Mouse (Mus musculus) limb, embryonic 10.5 days (tissue): ENCODE data around the gene Hist2h2be. TPM values are rescaled to one million over a fixed set of nuclear protein-coding genes. Genes with fewer than 3 reads are reported as not detected.
A peak's percentile ranks its signal among the peaks of the same experiment; 100 is the strongest.
"Not testable (repeated sequence)": the region's sequence is repeated elsewhere in the genome, so short reads cannot be mapped to it uniquely, and the experiment has no call there.

Source experiments
- DNase-seq: peaks from one replicate; pipeline ENCODE4 v3.0.0-alpha.2; 2017; ENCODE audit warnings: low spot score
- H3K27ac ChIP-seq: fragments of 300-500 bp; sonication (generic); 2 replicates; pipeline ENCODE4 v1.5.1; 2016; ENCODE audit warnings: mild to moderate bottlenecking
- H3K27me3 ChIP-seq: fragments of 300-500 bp; sonication (generic); 2 replicates; pipeline ENCODE4 v1.6.1; 2016; ENCODE audit warnings: low read depth, mild to moderate bottlenecking; ENCODE audit not compliant: poor library complexity, severe bottlenecking
- H3K36me3 ChIP-seq: fragments of 300-500 bp; sonication (generic); 2 replicates; pipeline ENCODE4 v1.6.1; 2016; ENCODE audit warnings: mild to moderate bottlenecking, moderate library complexity
- H3K4me1 ChIP-seq: fragments of 300-500 bp; sonication (generic); 2 replicates; pipeline ENCODE4 v1.6.1; 2016
- H3K4me3 ChIP-seq: fragments of 300-500 bp; sonication (generic); 2 replicates; pipeline ENCODE4 v1.5.1; 2016; ENCODE audit warnings: mild to moderate bottlenecking, moderate library complexity
- H3K9me3 ChIP-seq: fragments of 300-500 bp; sonication (generic); replicated peaks from 2 replicates; pipeline ENCODE4 v1.6.1; 2016; ENCODE audit warnings: mild to moderate bottlenecking
- WGBS: fragments of 180-500 bp; shearing (Covaris S2); methylation state at CpG from one replicate; pipeline ENCODE4 v1.1.7; 2016; 5-methylcytosine and 5-hydroxymethylcytosine counted together
- polyA plus RNA-seq: library from polyadenylated mRNA; unstranded; fragments of >200 nt; fragmentation: Nextera tagmentation; extraction: Ambion mirVana; gene quantifications from 2 replicates; pipeline ENCODE4 v1.2.1, GENCODE M21; 2016

The Hist2h2be gene
- 3.4 and 5.8 TPM in 2 replicates for polyA plus RNA-seq

- peak; percentile 80 for DNase-seq
- Histone ChIP-seq H3K27me3 (no peaks in the 10 kb centered on the region), H3K27ac (peak within 1 kb of the TSS; percentile 97), H3K4me3 (peak within 1 kb of the TSS; percentile 65), H3K9me3 (no peaks in the 10 kb centered on the region), H3K36me3 (no peaks in the 10 kb centered on the region), H3K4me1 (peaks cover 29% of the 10 kb centered on the region)
- under 1% methylated on average over 43 of the region's 43 CpGs for WGBS
Observed at GRCm38 (mm10) chr3:96220765-96221639, at the start of gene Hist2h2be, which contains the start of gene Hist2h2ac. Gene Hist2h2be, plus strand, starts transcription at chr3:96221119. Gene Hist2h2ac, minus strand, starts transcription at chr3:96220880.

DNA sequence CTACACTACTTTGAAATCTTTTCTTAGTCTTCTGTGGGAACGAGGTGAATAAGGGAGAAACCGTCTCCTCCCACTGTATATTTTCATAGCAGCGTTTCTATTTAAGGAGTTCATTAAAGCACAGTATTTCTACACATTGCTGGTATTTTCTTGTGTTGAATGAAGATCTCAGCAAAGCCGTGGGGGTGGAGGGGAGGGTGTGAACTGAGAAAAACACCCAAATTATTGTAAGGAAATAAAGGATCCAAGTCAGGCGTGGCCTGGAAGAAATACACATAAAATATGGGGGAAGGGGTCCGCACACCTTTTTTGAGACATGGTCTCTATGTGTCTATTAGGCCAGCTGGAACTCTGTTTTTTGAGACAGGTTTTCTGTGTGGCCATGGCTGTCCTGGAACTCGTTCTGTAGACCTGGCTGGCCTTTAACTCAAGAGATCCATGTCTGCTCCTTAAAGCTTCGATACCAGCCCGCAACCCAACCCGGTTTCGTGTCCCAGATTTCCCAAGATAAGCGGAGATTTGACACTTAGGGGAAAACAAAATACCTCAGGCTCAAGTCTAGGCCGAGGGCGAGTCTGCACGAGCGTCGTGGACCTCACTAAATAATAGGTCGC is 49.2 kb upstream of the Hist2h2be start:
- H3K4me1 ChIP-seq, result peaks cover 40% of the 10 kb centered on the region
- peak overlapping the region; percentile 95 for H3K4me3 ChIP-seq
- DNase-seq, result no peak
- H3K9me3 ChIP-seq, result no peaks in the 10 kb centered on the region
- WGBS, result 24% methylated on average over 18 of the region's 18 CpGs
- H3K36me3 ChIP-seq, result peaks cover 67% of the 10 kb centered on the region
- peak overlapping the region; percentile 95 for H3K27ac ChIP-seq
- no peaks in the 10 kb centered on the region for H3K27me3 ChIP-seq

DNA sequence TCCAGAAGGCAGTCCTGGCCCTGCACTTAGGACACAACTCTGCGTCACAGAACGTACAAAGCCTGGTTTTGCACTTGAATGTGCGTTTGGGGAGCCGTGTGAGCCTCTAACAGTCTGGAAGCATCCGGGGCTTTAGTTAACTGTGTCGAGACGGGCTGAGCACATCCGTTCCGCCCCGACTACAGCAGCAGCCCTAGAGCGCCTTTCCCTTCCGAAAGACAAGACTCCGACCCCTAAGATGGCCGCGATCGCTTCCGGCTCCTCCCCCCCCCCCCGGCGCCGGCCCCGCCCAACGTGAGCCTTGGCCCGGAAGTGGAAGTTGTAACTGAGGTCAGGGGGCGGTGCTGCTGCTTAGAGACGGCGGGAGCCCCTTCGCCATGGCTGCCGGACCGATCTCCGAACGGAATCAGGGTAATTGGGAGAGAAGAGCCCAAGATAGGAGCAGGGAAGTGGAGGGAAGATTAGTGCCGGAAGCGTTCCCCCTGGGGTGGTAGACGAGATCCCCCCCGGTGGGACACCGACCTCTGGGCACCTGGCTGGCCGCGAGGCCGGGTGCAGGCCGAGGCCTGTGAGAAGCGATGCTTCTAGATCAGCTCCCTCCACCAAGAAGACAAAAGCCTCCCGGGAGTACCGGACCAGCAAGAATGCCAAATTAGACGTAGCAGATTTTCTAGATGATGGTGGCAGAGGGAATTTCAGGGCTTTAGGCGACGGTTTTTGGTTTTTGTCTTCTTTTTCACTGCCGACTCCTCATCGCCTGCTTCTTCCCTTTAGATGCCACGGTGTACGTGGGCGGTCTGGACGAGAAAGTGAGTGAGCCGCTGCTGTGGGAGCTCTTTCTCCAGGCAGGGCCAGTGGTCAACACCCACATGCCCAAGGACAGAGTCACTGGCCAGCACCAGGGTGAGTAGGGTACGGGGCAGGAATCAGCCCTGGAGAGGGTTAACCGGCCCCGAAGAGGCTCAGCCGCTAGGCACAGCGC is 48.4 kb upstream of the Hist2h2be start, which contains the start of gene Sf3b4:
Gene Sf3b4, plus strand, starts transcription at position 136 of the 982 bp plus-strand sequence.
- peak within 1 kb of the TSS; percentile 95 for H3K4me3 ChIP-seq
- under 1% methylated on average over 55 of the region's 58 CpGs for WGBS
- peaks cover 73% of the 10 kb centered on the region for H3K36me3 ChIP-seq
- no peaks in the 10 kb centered on the region for H3K9me3 ChIP-seq
- H3K27ac ChIP-seq, result peak within 1 kb of the TSS; percentile 95
- H3K27me3 ChIP-seq, result no peaks in the 10 kb centered on the region
- peak; percentile 98 for DNase-seq
- peaks cover 40% of the 10 kb centered on the region for H3K4me1 ChIP-seq

DNA sequence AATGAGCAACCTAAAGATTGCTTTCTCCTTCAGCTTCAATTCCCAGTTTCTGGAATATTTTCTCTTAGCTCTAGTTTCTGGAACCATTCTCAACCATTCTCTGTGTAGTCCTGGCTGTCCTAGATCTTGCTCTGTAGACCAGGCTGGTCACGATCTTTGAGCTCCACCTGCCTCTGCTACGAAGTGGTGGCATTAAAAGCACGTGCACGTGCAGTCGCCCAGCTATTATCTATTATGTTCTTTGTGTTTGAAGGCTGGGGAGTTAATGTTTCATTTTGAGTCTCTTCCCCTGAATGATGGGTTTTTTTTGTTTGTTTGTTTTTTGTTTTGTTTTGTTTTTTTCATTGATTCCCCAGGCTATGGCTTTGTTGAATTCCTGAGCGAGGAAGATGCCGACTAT is 47.7 kb upstream of the Hist2h2be start:
- no peak for DNase-seq
- peak overlapping the region; percentile 95 for H3K27ac ChIP-seq
- H3K4me1 ChIP-seq, result peaks cover 40% of the 10 kb centered on the region
- 48% methylated on average over 7 of the region's 7 CpGs for WGBS
- peaks cover 73% of the 10 kb centered on the region for H3K36me3 ChIP-seq
- no peaks in the 10 kb centered on the region for H3K27me3 ChIP-seq
- no peaks in the 10 kb centered on the region for H3K9me3 ChIP-seq
- H3K4me3 ChIP-seq, result peak overlapping the region; percentile 95

DNA sequence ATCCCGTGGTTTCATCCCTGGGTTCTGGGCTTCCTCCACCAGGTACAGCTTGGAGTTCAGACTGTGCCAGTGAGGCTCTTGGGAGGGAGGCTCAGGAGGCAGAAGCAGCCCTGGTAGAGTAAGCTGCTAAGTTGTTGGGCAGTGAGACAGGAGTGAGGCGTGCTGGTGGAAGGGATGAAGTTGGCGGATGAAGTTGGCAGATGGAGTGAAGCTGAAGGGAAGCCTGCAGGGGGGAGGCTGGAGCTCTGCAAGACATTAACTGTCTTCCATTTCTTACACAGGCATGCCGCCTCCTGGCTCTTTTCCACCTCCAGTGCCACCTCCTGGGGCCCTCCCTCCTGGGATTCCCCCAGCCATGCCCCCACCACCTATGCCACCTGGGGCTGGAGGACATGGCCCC is 46.9 kb upstream of the Hist2h2be start:
- H3K27ac ChIP-seq, H3K9me3 ChIP-seq, DNase-seq, H3K27me3 ChIP-seq: not testable (repeated sequence)
- peaks cover 40% of the 10 kb centered on the region for H3K4me1 ChIP-seq
- 85% methylated on average over 4 of the region's 4 CpGs for WGBS
- H3K36me3 ChIP-seq, result peaks cover 73% of the 10 kb centered on the region
- peak overlapping the region; percentile 31 for H3K4me3 ChIP-seq

GRCm38 (mm10) chr3:96175251-96175650 is 45.7 kb upstream of the Hist2h2be start:
- H3K4me3 ChIP-seq, result no peak overlapping the region
- peaks cover 33% of the 10 kb centered on the region for H3K4me1 ChIP-seq
- 94% methylated on average over 6 of the region's 6 CpGs for WGBS

GRCm38 (mm10) chr3:96178427-96178826 is 42.5 kb upstream of the Hist2h2be start:
- no peak overlapping the region for H3K4me3 ChIP-seq
- no peaks in the 10 kb centered on the region for H3K27me3 ChIP-seq
- H3K27ac ChIP-seq, result no peak overlapping the region
- peaks cover 56% of the 10 kb centered on the region for H3K36me3 ChIP-seq
- peaks cover 42% of the 10 kb centered on the region for H3K4me1 ChIP-seq
- H3K9me3 ChIP-seq, result no peaks in the 10 kb centered on the region
- DNase-seq, result no peak
- WGBS, result 88% methylated on average over 4 of the region's 4 CpGs

More at GRCm38 (mm10) chr3:96175251-96175650, 45.7 kb upstream of the Hist2h2be start:
- no peak for DNase-seq
- Histone ChIP-seq H3K27ac (no peak overlapping the region), H3K36me3 (peaks cover 64% of the 10 kb centered on the region), H3K9me3 (no peaks in the 10 kb centered on the region), H3K27me3 (no peaks in the 10 kb centered on the region)

GRCm38 (mm10) chr3:96178902-96179301 is 42.0 kb upstream of the Hist2h2be start:
- H3K4me1 ChIP-seq, result peaks cover 40% of the 10 kb centered on the region
- 82% methylated on average over 2 of the region's 2 CpGs for WGBS
- H3K36me3 ChIP-seq, result peaks cover 52% of the 10 kb centered on the region
- no peak for DNase-seq
- no peak overlapping the region for H3K27ac ChIP-seq
- no peaks in the 10 kb centered on the region for H3K27me3 ChIP-seq
- H3K9me3 ChIP-seq, result no peaks in the 10 kb centered on the region
- H3K4me3 ChIP-seq, result no peak overlapping the region

DNA sequence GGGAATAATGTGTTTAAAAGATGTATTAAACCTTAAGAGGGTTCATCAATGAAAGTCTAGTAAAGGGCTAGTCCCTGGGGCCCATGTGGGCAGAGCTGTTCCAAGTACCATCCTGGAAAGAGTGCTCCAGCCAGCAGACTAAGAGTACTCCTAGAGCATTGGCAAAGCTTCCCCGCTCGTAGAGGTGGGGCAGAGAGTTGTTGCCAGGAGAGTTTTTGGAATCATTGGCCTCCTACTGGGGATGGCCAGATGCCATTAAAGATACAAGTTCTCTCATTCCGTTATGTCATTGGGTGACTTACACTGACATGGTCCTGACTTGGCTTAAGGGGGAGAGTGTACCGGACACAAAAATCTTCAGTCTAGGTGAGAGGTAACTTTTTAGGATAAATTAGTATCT is 41.4 kb upstream of the Hist2h2be start:
- Histone ChIP-seq H3K9me3 (no peaks in the 10 kb centered on the region), H3K36me3 (peaks cover 45% of the 10 kb centered on the region), H3K4me3 (no peak overlapping the region), H3K27me3 (no peaks in the 10 kb centered on the region), H3K27ac (no peak overlapping the region), H3K4me1 (peaks cover 36% of the 10 kb centered on the region)
- WGBS, result 71% methylated on average over 4 of the region's 4 CpGs
- DNase-seq, result no peak

GRCm38 (mm10) chr3:96180727-96181477 is 40.0 kb upstream of the Hist2h2be start, which contains the start of gene Sv2a:
Gene Sv2a, plus strand, starts transcription at chr3:96181151.
- DNase-seq, result peak; percentile 62
- Histone ChIP-seq H3K27ac (peak within 1 kb of the TSS; percentile 77), H3K4me3 (peak within 1 kb of the TSS; percentile 62), H3K36me3 (peaks cover 38% of the 10 kb centered on the region), H3K4me1 (peaks cover 31% of the 10 kb centered on the region), H3K27me3 (no peaks in the 10 kb centered on the region), H3K9me3 (no peaks in the 10 kb centered on the region)
- under 1% methylated on average over 21 of the region's 23 CpGs for WGBS

GRCm38 (mm10) chr3:96181510-96182381 is 39.2 kb upstream of the Hist2h2be start:
- Histone ChIP-seq H3K9me3 (no peaks in the 10 kb centered on the region), H3K4me1 (peaks cover 31% of the 10 kb centered on the region), H3K27me3 (no peaks in the 10 kb centered on the region), H3K27ac (peak overlapping the region; percentile 59), H3K4me3 (peak overlapping the region; percentile 62), H3K36me3 (peaks cover 30% of the 10 kb centered on the region)
- 39% methylated on average over 12 of the region's 12 CpGs for WGBS
- no peak for DNase-seq
